Mouse (Mus musculus) cerebellum, postnatal 25 days (tissue): ENCODE results near the gene Osr1.

Experiments used
- DNase-seq, 2 experiments: peaks; one replicate each; pipeline ENCODE4 v3.0.0; 2021; ENCODE audit warnings: mixed read lengths in 2 of 2

Gene Osr1

GRCm38 (mm10) chr12:9587732-9588131, 17.8 kb downstream of the Osr1 start:
- DNase-seq = no peak

- no peak for DNase-seq
Measured at GRCm38 (mm10) chr12:9589561-9590134, 19.7 kb downstream of the Osr1 start.

- no peak for DNase-seq
Measured at GRCm38 (mm10) chr12:9591141-9591540, 21.2 kb downstream of the Osr1 start.

GRCm38 (mm10) chr12:9598219-9598618, 28.3 kb downstream of the Osr1 start:
- DNase-seq = no peak
